Mouse (Mus musculus) ES-CJ7 (cell line): ENCODE data around the gene Fam222b.

ENCODE experiments used
- DNase-seq: peaks from one replicate; pipeline ENCODE4 v3.0.0; 2011; ENCODE audit warnings: low read depth, low spot score

Fam222b gene

DNA sequence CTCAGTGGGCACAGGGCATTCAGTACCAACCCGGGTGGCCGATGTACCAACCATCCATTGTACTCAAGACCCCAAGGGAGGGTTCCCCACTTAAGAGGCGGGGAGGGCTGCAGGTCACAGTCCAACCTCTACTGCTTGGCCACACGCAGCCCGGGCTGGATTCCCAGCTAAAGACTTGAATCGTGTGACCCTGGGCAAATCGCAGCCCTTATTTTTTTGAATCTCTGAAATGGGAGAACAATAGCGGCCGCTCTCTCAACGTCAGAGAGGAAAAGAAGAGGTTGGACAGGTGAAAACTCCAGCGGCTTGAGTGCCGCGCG lies 70.1 kb downstream of the Fam222b start:
- no peak for DNase-seq

DNA sequence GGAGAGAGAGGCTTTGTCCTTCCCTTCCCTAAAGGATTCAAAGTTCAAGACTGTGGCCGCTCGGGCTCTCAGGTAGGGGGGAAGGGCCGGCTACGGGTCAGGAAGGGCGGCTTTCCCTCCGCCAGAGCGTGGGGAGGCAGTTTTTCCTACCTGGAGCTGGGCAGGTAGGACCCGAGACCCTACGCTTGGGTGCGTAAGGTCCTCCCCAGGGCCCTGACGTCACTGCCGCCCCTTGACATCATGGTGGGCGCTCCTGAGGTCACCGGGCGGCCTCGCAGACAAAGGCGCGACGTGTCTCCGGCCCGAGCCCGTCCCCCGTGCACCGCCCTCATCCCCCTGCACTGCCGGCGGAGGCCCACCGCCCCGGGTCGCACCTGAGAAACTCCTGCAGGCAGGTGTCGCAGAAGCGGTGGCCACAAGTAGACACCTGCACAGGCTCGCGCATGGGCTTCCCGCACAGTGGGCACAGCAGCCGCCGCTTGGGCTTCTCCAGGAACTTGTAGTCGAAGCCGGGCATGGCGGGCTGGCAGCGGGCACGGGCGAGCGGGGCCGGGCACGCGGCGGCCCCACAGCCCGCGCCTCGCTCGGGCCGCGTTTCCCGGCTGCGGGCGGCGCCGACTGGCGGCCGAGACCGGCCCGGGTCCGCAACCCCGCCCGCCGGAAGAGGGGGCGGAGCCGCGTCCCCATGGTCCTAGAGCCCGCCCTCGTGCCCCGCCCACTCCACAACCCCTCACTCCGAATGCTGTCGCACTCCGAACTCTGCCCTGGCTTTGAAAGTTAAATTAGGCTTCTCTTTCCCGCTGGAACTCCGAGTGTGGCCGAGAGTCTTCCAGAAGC lies 70.7 kb downstream of the Fam222b start, which contains the start of gene Traf4:
TSS of gene Traf4 (minus strand) at position 666 of the 837 bp plus-strand sequence.
- peak; percentile 87 for DNase-seq

DNA sequence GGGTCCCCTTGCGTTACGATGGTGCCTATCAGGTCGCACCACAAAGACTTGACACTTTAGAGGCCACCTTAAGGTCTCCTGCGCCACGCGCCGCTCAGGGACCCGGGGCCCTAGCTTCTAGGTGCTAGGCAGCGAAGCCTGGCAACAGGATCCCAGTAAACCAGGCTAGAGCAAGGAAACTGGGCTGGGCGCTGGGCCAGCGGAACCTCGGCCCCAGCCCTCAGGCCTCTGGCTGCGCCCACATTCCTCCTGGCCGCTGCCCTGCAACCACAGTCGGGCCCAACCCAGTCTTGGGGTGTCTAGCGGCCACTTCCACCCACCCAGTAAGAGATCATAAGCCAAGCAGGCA lies 71.3 kb downstream of the Fam222b start:
- DNase-seq: no peak

DNA sequence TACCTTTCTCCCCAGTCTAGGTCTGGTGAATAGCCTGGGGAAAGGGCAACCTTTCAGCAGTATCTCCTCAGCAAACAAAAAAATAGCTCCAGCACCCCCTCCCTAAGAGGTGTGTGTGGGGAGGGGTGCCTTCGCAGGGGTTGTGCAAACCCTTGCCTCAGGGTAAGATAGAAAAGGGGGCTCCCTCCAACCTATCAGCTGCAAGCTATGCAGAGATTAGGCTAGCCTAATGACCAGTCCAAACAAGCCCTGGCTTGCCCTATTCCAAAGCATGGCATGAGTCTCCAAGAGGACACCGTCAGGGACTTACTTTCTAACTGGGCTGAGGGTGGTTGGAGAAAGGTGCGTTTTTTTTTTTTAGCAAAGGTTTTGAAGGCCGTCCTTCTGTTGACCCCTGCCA lies 71.7 kb downstream of the Fam222b start:
- no peak for DNase-seq

DNA sequence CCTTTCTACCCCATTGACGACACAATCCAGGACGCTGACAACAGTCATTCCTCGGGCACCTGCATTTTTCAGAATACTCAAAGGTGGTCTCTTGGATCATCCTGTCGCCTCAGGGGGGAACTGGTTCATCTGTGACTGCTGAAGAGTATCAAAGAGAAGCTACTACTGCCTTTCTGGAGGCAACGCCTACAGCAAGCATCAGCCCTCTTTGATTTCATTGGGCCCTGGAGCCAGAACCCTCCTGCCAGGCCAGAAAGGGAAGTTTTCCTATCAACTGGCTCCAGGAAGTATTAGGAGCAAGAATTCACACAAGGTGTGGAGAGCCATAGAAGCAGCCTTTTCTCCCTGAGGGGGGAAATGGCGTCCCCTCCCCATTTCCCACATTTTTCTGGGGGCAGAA lies 72.2 kb downstream of the Fam222b start:
- DNase-seq: no peak

DNA sequence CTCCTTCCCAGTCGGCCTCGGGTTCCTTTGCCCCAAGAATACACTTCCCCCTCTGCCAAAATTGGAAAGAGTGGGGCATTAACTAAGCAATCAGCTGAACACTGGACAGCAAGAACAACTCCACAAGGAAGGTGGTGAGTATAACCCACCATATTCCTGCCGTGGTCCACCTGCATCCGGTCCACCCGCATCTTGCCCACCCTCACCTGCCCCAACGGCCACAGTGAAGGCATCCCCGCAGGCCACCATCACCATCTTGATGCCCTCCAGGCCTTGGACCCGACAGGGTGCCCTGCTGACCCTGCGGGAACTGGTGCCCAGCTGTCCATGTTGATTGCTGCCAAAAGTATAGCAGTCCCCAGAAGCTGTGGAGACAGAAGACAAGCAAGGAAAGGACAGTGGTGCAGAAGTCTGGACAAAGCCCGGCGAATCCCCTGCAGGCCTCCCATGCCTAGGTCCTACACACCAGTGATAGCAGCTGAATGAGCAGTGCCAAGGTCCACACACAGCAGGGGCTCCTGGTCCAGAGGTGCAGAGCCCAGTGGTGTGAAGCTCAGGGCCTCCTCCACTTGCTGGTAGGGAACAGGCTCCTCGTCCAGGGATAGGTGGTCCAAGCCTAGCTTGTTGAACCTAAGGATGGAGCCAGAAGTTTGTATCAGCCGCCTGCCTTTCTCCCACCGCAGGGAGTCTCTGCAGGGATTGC lies 72.9 kb downstream of the Fam222b start:
- DNase-seq: no peak

DNA sequence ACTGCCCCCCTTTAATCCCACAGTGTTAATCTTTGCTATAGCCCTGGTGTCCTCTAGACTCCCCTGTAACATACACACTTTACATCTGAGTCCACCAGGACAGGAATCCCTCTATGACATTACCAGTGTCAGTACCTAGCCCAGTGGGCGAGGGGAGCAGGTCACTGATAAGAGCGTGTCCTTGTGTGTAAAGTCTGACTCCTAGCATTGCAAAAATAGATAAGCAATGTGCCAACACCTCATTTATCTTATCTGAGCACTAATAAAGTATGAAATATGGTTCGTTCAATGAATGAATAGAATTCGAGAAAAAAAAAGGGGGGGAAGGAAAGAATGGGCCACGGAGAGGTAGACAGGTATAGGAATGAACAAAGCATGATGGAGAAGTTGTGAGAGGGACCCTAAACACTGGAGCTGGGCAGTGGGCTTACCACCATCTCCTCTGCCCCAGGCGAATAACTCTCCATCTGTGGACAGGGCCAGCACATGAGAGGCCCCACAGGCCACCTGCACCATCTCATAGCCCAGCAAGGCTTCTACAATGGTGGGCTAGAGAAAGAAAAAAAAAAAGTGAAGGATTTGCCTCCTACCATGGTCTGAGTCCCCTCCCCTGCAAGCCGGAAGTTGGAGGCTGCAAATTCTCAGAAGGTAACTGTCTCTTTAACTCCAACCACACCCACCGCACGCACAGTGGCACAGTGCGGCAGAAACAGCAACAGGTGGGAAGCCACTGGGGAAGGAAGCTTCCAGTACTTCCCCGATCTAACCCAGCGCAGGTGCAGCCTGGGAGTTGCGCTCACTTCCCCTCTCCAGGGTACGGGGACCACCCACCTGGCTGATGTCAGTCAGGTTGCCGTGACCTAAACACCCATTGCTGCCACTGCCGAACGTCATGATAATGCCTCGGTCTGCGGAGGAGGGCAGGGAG lies 74.3 kb downstream of the Fam222b start:
- DNase-seq: peak; percentile 74

DNA sequence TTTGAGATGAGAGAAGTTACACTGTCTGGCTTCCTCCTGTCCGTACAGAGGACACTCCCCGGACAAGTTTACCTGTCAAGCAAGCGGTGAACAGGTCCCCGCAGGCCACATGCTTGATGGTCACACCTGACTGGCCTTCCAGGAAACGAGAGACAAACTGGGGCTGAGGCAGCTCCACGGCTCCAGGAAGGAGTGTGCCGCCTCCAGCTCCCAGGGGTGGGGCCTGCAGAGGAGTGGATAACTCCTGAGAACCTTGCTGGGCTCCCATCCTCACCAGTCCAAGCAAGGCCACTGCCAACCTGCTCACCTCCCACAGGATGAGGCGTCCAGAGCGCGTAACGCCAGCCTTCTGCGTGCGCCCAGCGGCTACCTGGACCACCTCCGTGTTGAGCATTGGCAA lies 75.8 kb downstream of the Fam222b start:
- DNase-seq: no peak

DNA sequence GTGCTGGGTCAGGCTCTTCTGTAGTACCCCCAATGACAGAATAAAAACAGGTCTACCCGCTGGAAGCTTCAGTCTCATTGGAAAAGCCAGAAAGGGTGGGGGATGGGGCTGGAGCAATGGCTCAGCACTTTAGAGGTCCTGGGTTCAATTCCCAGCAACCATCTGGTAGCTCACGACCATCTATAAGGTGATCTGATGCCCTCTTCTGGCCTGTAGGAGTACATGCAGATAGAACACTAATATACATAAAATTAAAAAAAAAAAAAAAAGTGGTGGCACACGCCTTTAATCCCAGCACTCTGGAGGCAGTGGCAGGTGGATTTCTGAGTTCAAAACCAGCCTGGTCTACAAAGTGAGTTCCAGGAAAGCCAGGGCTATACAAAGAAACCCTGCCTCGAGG lies 76.9 kb downstream of the Fam222b start:
- DNase-seq: peak; percentile 85

DNA sequence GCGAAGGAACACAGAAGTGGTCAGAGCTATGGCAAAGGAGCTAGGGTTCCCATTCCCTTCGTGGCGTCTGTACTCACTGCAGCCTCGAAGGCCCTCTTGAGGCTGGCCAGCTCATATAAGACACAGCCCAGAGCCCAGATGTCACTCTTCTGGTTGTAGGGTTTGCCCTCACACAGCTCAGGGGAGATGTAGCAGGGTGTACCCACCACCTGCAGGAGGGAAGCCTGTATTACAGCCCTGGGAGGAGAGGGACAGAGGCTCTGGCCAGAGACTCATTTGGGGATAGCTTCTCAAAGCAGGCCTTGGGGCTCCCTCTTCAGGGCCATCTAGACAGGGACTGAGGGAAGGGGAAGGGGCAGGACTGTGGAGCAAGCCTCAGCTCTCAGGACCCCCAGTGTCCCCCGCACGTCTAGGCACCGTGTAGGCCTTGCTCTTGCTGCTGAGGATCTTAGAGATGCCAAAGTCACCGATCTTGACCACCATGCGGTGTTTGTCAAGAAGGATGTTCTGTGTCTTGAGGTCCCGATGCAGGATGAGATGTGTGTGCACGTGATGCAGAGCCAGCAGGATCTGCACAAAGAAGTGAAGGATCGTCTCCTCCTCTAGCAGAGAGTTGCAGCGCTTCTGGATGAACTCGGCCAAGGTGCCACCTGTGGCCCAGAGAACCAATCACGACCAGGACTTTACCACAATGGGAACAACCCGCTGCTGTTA lies 77.7 kb downstream of the Fam222b start:
- DNase-seq: peak; percentile 73

DNA sequence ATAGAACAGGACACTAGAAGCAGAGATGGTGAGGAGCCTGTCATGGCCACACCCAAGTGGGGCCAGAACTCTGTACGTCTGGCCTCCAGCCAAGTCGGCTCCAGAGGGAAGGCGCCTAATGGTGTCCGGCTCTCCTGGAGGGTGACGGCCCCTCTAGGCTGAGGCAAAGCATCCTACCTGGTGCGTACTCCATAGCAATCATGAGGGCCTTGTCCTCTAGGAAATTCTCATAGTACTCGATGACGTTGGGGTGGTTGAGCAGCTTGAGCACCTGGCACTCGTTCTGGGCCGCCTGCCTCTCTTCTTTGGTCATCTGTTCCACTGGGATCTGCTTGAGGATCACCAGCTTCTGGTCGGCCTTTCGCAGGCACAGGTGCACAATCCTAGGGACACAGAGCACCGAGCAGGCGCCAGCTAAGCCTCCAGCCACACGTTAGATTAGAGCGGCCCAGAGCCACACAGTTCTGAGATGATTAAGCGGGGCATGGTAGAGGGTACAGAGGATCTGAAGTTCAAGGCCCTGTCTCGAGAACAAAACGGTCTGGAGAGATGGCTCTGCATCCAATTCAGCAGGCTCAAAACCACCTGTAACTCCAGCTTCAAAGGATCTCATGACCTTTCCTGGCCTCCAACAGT lies 78.4 kb downstream of the Fam222b start:
- DNase-seq: no peak

DNA sequence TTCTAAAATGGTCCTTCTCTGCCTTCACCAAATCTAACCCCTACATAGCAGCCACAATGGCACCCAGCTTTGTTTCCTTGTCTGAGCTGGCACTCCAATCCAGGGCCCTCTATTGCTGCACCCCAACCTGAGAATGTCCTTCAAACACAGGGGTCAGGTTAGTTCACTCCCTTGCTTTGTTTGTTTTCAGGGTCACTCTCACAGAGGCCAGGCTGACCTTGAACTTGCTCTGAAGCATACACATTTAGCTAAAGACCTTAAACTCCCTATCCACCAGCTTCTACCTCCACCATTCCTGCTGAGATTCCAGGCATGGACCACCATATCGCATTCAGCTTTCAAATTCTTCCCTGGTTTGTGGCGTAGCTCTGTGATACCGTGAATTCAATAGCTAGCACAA lies 80.0 kb downstream of the Fam222b start:
- no peak for DNase-seq

DNA sequence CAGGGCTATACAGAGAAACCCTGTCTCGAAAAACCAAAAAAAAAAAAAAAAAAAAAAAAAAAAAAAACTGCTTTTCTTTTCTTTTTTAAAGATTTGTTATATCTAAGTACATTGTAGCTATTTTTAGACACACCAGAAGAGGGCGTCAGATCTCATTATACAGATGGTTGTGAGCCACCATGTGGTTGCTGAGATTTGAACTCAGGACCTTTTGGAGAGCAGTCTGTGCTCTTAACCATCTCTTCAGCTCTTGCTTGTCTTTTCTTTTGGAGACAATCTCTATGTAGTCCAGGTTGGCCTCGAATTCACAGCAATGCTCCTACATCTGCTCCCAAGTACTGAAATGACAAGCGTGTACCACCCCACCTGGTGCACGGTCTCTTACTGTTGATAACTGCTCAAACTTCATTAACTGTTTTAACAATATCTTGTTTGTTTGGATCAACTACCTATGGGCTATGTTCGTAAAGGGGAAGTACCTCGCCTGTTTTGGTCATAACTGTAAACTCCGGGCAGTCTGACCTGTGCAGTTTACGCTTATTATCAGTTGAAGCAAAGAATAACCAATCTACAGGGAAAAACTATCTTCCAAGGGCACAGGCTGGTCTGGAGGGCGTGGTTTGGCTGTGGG lies 81.4 kb downstream of the Fam222b start:
- no peak for DNase-seq

DNA sequence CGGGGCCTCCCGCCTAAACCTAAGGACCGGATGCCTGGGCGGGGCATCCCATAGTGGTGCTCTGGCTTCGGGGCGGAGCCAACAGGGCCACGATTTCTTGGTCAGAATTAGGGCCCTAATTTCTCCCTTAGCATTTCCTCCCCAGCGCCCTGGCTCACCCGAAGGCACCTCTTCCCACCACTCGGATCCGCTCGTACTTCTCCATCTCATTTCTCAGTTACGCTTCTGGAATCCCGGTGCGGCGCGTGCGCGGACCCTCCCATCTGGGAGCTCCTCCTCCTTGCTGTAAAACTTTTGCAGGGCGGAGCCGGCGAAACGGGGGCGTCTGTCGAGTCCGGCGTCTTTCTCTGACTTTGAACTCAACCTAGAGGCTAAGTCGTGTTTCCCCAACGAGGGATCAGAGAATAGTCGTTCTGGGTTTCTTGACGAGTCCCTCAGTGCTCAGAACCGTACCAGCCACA lies 82.0 kb downstream of the Fam222b start, which contains the start of the genes Nek8 and Tlcd1:
TSS of gene Nek8 (minus strand) at position 274 of the 461 bp plus-strand sequence.
TSS of gene Tlcd1 (plus strand) at position 310 of the 461 bp plus-strand sequence.
- peak; percentile 89 for DNase-seq

DNA sequence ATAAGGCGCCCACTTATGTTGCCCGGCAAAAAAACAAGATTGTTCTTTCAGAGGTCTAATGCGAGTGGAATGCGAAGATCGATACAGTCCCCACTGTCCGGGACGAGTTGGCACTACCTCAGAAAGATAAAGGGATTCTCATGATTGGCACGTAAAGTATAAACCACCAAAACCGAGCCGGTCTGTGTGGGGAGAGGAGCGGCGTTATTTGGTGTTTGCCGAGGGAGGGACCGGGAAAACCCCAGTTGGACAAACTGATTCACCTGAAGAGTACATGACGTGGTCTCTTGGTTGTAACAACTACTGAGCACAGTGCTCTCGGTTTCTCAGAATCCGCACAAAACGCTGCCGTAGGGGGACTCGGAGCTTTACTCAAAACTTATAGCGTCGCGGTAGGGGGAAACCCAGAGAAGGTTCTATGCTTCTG lies 82.5 kb downstream of the Fam222b start:
- no peak for DNase-seq

DNA sequence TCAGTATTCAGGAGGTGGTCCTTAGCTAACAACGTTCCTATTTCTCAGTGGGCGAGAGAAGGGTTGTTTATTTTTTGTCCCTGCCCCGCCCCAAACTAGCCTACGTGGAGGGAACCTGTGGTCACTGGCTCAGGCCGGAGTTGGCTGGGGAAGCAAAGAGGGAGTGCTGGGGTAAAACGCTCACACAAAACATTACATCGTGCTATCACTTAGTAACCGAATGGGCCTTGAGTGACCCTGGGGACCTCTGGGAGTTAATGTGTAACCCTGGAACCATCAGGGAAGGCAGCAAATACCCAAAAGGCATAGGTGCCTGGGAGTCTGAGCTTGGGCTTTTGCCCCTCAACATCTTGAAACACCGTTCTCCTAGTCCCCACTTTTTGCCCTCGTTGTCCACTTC lies 83.0 kb downstream of the Fam222b start:
- no peak for DNase-seq

DNA sequence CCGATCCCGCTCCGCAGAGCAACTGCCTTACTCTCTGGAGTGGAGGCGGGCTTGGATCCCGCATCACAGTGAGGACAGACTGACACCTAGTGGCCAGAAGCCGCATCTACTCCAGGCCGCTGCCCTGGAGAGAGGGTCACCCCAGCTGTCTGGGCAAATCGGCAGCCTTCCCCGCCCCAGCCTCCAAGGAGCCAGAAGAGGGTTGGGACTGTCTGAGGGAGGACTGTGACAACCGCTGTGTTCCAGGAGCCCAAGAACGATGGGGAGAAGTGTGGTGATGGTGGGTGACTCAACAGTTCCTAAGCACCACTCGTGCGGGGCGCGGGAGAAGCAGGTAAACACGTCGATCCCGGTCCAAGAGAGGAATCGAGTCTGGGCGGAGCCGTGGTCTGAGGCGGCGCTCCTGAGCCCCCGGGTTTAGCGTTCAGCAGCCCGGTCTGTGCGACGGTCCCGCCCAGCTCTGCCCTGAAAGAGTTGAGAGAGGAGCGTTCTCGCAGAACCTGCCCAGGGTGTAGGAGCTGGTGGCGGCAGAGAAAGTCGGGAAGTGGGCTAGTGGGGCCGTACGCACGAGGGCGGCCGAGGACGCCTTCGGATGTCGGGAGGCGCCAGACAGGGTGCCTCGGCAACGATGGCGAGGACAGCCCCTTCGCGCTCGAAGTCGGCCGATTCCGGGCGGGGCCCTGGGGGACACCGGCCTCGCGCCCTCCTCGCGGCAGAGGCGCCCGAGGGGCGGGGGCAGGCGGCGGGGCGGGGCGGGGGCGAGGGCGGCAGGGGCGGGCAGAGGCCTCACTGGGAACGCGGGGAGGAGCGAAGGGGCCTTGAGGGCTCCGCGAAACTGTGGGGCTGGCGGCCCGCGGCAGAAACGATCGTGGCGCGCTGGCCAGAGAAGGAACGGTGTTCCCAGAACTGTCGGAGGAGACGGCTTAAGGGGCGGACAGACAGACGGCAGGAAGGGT lies 83.7 kb downstream of the Fam222b start:
- peak; percentile 95 for DNase-seq

DNA sequence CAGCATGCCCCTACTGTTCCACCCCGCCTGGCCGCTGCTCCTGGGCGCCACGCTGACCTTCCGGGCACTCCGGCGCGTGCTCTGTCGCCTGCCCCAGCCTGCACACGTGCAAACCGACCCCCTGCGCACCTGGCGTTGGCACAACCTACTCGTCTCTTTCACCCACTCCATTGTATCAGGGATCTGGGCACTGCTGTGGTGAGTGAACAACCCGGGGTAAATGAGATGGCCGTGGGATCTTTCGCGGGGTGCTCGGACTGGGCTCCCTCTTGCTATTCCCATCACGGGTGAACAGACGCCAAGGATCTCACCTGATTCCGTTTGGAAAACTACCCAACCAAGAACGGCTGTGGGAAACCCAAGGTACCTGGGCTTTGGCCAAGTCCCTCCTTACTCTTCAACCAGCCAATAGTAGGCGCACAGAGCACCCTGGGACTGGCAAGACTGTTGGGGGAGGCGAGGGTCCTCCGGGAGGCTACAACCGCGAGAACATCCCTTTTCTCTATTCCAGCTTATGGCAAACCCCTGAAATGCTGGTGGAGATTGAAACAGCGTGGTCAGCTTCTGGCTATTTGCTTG lies 84.5 kb downstream of the Fam222b start:
- peak; percentile 90 for DNase-seq
